Mouse (Mus musculus): Measurements from ENCODE around the gene Pinlyp. TPM values are rescaled to one million over a fixed set of nuclear protein-coding genes. Genes with fewer than 3 reads are reported as not detected.

The Pinlyp gene
- polyA plus RNA-seq, 1 experiment from 2014 or later, result not detected

DNA sequence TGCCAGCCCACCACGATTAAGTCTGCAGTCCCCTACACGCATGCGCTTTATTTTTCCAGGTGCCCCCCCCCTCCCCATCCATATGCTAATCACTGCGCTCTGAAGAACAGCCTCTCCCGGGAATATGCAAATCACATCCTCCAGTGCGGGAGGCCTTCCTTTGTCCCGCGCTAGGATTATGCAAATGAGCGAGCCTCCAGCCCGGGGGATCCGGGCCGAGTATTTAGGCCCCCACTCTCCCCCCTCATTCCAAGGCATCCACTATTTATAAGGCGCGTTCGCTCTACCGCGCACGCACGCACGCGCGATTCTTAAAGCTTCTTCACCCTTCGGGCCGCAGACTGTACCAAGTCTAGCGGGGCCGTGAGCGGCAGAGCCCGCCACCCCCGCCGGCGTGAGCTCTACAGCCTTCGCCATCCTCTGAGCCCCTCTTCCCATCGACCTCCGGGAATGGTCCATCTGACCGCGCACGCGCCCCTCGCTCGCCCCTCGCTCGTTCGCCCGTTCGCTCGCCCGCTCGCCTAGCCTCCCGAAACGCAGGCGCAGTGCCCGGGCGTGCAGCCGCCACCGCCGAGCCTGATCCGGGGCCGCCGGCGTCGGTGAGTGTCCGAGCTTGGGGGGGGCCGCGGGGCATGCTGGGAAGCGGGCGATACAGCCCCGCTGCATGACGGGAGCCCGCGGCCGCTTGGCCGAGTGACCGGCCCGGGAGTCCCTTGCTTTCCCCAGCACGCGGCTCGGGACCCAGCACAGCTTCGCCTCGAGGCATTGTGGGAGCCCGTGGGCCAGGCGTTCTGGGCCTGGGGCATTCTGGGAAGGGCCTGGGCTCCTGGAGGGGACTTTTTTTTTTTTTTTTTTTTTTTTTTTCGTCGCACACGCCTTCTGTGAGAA lies 38.8 kb downstream of the Pinlyp start, which contains the start of gene Zfp428:
Gene Zfp428, plus strand, starts transcription at position 169 of the 888 bp plus-strand sequence.
- peak within 1 kb of the TSS; percentile 96 for H3K9ac ChIP-seq (ENCODE audit: low read length)
- under 1% methylated on average over 75 of the region's 84 CpGs for WGBS
- H3K36me3 ChIP-seq (ENCODE audit: control insufficient read depth, insufficient read depth, low read length), result peaks cover 4% of the 10 kb centered on the region; the same call in 1 of the 2 replicates
- H3K4me3 ChIP-seq (ENCODE audit: control insufficient read depth in 1 of 2, insufficient read depth in 1 of 2, low read depth in 1 of 2, low read length in 2 of 2), result peak within 1 kb of the TSS; percentile 64 to 70
- H3K4me2 ChIP-seq (ENCODE audit: low read length), result peak within 1 kb of the TSS; percentile 80
- peaks cover 21% of the 10 kb centered on the region for H3K27me3 ChIP-seq (ENCODE audit: control insufficient read depth, insufficient read depth, low read length)
- peak within 1 kb of the TSS; percentile 89 to 99 for H3K27ac ChIP-seq (replicated peaks in 1 of 2; ENCODE audit: control insufficient read depth in 1 of 2, insufficient read depth in 1 of 2, low read depth in 2 of 2, low read length in 2 of 2)
- no peaks in the 10 kb centered on the region for H3K9me3 ChIP-seq (ENCODE audit: control insufficient read depth, low read length)
- ATAC-seq (ENCODE audit: insufficient number of reproducible peaks, insufficient read depth, low FRiP score, low read depth), result peak; percentile 85
- H3K4me1 ChIP-seq (ENCODE audit: control insufficient read depth in 2 of 2, insufficient read depth in 2 of 2, low read length in 2 of 2), result peaks cover 11 to 24% of the 10 kb centered on the region in 2 experiments

- Histone ChIP-seq H3K4me3 (ENCODE audit: control insufficient read depth in 1 of 2, insufficient read depth in 1 of 2, low read depth in 1 of 2, low read length in 2 of 2) (peak overlapping the region; percentile 64 to 70), H3K9ac (ENCODE audit: low read length) (peak overlapping the region; percentile 96), H3K27ac (replicated peaks in 1 of 2; ENCODE audit: control insufficient read depth in 1 of 2, insufficient read depth in 1 of 2, low read depth in 2 of 2, low read length in 2 of 2) (peak overlapping the region; percentile 89 to 99), H3K9me3 (ENCODE audit: control insufficient read depth, low read length) (no peaks in the 10 kb centered on the region), H3K4me2 (ENCODE audit: low read length) (peak overlapping the region; percentile 80), H3K36me3 (ENCODE audit: control insufficient read depth, insufficient read depth, low read length) (peaks cover 4% of the 10 kb centered on the region; the same call in 1 of the 2 replicates), H3K27me3 (ENCODE audit: control insufficient read depth, insufficient read depth, low read length) (peaks cover 27% of the 10 kb centered on the region), H3K4me1 (ENCODE audit: control insufficient read depth in 2 of 2, insufficient read depth in 2 of 2, low read length in 2 of 2) (peaks cover 11 to 24% of the 10 kb centered on the region in 2 experiments)
- under 1% methylated on average over 12 of the region's 12 CpGs for WGBS
- no peak; the same call in 1 of the 2 replicates for ATAC-seq (ENCODE audit: insufficient number of reproducible peaks, insufficient read depth, low FRiP score, low read depth)
Observed at GRCm38 (mm10) chr7:24506476-24506837, 39.5 kb downstream of the Pinlyp start.

- peaks cover 31% of the 10 kb centered on the region for H3K27me3 ChIP-seq (ENCODE audit: control insufficient read depth, insufficient read depth, low read length)
- 8% methylated on average over 3 of the region's 3 CpGs for WGBS
- peaks cover 4% of the 10 kb centered on the region; the same call in 1 of the 2 replicates for H3K36me3 ChIP-seq (ENCODE audit: control insufficient read depth, insufficient read depth, low read length)
- H3K4me3 ChIP-seq (ENCODE audit: control insufficient read depth in 1 of 2, insufficient read depth in 1 of 2, low read depth in 1 of 2, low read length in 2 of 2), result peak overlapping the region; percentile 64 to 70; a peak in 3 of 4 replicates
- ATAC-seq (ENCODE audit: insufficient number of reproducible peaks, insufficient read depth, low FRiP score, low read depth), result no peak
- peak overlapping the region; percentile 80 for H3K4me2 ChIP-seq (ENCODE audit: low read length)
- peak overlapping the region; percentile 96 for H3K9ac ChIP-seq (ENCODE audit: low read length)
- H3K9me3 ChIP-seq (ENCODE audit: control insufficient read depth, low read length), result no peaks in the 10 kb centered on the region; the same call in 1 of the 2 replicates
- H3K4me1 ChIP-seq (ENCODE audit: control insufficient read depth in 2 of 2, insufficient read depth in 2 of 2, low read length in 2 of 2), result peaks cover 11 to 24% of the 10 kb centered on the region in 2 experiments
- peak overlapping the region; percentile 89 to 99 for H3K27ac ChIP-seq (replicated peaks in 1 of 2; ENCODE audit: control insufficient read depth in 1 of 2, insufficient read depth in 1 of 2, low read depth in 2 of 2, low read length in 2 of 2)
Observed at GRCm38 (mm10) chr7:24506065-24506459, 39.9 kb downstream of the Pinlyp start.

GRCm38 (mm10) chr7:24505447-24506064 lies 40.4 kb downstream of the Pinlyp start:
- Histone ChIP-seq H3K4me3 (ENCODE audit: control insufficient read depth in 1 of 2, insufficient read depth in 1 of 2, low read depth in 1 of 2, low read length in 2 of 2) (peak overlapping the region in 1 of 2 experiments; percentile 70; a peak in 1 of 4 replicates), H3K27me3 (ENCODE audit: control insufficient read depth, insufficient read depth, low read length) (peaks cover 36% of the 10 kb centered on the region), H3K4me2 (ENCODE audit: low read length) (peak overlapping the region; percentile 80), H3K9ac (ENCODE audit: low read length) (peak overlapping the region; percentile 42; the same call in 1 of the 2 replicates), H3K9me3 (ENCODE audit: control insufficient read depth, low read length) (peaks cover 5% of the 10 kb centered on the region), H3K27ac (replicated peaks in 1 of 2; ENCODE audit: control insufficient read depth in 1 of 2, insufficient read depth in 1 of 2, low read depth in 2 of 2, low read length in 2 of 2) (peak overlapping the region; percentile 50 to 99), H3K36me3 (ENCODE audit: control insufficient read depth, insufficient read depth, low read length) (no peaks in the 10 kb centered on the region; the same call in 1 of the 2 replicates), H3K4me1 (ENCODE audit: control insufficient read depth in 2 of 2, insufficient read depth in 2 of 2, low read length in 2 of 2) (peaks cover 12 to 25% of the 10 kb centered on the region in 2 experiments)
- 27% methylated on average over 15 of the region's 15 CpGs for WGBS
- ATAC-seq (ENCODE audit: insufficient number of reproducible peaks, insufficient read depth, low FRiP score, low read depth), result no peak

- WGBS, result 21% methylated on average over 4 of the region's 4 CpGs
- no peak overlapping the region for H3K27ac ChIP-seq (replicated peaks in 1 of 2; ENCODE audit: control insufficient read depth in 1 of 2, insufficient read depth in 1 of 2, low read depth in 2 of 2, low read length in 2 of 2)
- no peak for ATAC-seq (ENCODE audit: insufficient number of reproducible peaks, insufficient read depth, low FRiP score, low read depth)
- H3K4me1 ChIP-seq (ENCODE audit: control insufficient read depth in 2 of 2, insufficient read depth in 2 of 2, low read length in 2 of 2), result peaks cover 17 to 31% of the 10 kb centered on the region in 2 experiments
- H3K9me3 ChIP-seq (ENCODE audit: control insufficient read depth, low read length), result peaks cover 5% of the 10 kb centered on the region
- H3K9ac ChIP-seq (ENCODE audit: low read length), result no peak overlapping the region
- no peak overlapping the region for H3K4me3 ChIP-seq (ENCODE audit: control insufficient read depth in 1 of 2, insufficient read depth in 1 of 2, low read depth in 1 of 2, low read length in 2 of 2)
- H3K27me3 ChIP-seq (ENCODE audit: control insufficient read depth, insufficient read depth, low read length), result peaks cover 43% of the 10 kb centered on the region
- H3K4me2 ChIP-seq (ENCODE audit: low read length), result no peak overlapping the region
- H3K36me3 ChIP-seq (ENCODE audit: control insufficient read depth, insufficient read depth, low read length), result no peaks in the 10 kb centered on the region
Observed at GRCm38 (mm10) chr7:24504868-24505267, 41.0 kb downstream of the Pinlyp start.

DNA sequence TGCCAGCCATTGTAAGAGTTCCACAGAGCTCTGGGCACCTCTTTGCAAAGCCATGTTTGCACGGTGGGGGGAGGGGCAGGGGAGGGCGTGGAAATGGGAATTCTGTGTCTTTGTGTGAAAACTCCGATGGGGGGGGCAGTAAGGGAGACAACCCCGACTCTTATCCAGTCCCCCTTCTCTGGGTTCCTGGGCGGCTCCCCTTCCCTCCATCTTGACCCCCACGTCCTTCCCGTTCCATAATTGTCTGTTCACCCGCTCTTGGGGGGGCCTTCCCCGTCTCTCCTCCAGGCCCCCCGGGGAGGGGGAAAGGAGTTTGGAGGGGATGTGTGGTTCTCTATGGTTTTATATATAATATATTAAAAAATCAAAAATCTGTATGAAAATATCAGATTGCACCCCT lies 41.9 kb downstream of the Pinlyp start:
- WGBS, result 16% methylated on average over 9 of the region's 10 CpGs
- H3K4me3 ChIP-seq (ENCODE audit: control insufficient read depth in 1 of 2, insufficient read depth in 1 of 2, low read depth in 1 of 2, low read length in 2 of 2), result no peak overlapping the region
- peaks cover 18 to 31% of the 10 kb centered on the region in 2 experiments for H3K4me1 ChIP-seq (ENCODE audit: control insufficient read depth in 2 of 2, insufficient read depth in 2 of 2, low read length in 2 of 2)
- no peaks in the 10 kb centered on the region for H3K36me3 ChIP-seq (ENCODE audit: control insufficient read depth, insufficient read depth, low read length)
- peak overlapping the region; percentile 46; the same call in 1 of the 2 replicates for H3K9ac ChIP-seq (ENCODE audit: low read length)
- H3K27me3 ChIP-seq (ENCODE audit: control insufficient read depth, insufficient read depth, low read length), result peaks cover 52% of the 10 kb centered on the region
- peak overlapping the region; percentile 36 for H3K4me2 ChIP-seq (ENCODE audit: low read length)
- ATAC-seq (ENCODE audit: insufficient number of reproducible peaks, insufficient read depth, low FRiP score, low read depth), result no peak
- peaks cover 5% of the 10 kb centered on the region for H3K9me3 ChIP-seq (ENCODE audit: control insufficient read depth, low read length)
- H3K27ac ChIP-seq (replicated peaks in 1 of 2; ENCODE audit: control insufficient read depth in 1 of 2, insufficient read depth in 1 of 2, low read depth in 2 of 2, low read length in 2 of 2), result no peak overlapping the region

- H3K27ac ChIP-seq (replicated peaks in 1 of 2; ENCODE audit: control insufficient read depth in 1 of 2, insufficient read depth in 1 of 2, low read depth in 2 of 2, low read length in 2 of 2), result no peak overlapping the region
Observed at GRCm38 (mm10) chr7:24501492-24501891, 44.4 kb downstream of the Pinlyp start.

More at GRCm38 (mm10) chr7:24501492-24501891, 44.4 kb downstream of the Pinlyp start:
- no peak overlapping the region for H3K9ac ChIP-seq (ENCODE audit: low read length)
- H3K4me3 ChIP-seq (ENCODE audit: control insufficient read depth in 1 of 2, insufficient read depth in 1 of 2, low read depth in 1 of 2, low read length in 2 of 2), result no peak overlapping the region
- no peak for ATAC-seq (ENCODE audit: insufficient number of reproducible peaks, insufficient read depth, low FRiP score, low read depth)
- peaks cover 5% of the 10 kb centered on the region for H3K9me3 ChIP-seq (ENCODE audit: control insufficient read depth, low read length)
- peaks cover 67% of the 10 kb centered on the region for H3K27me3 ChIP-seq (ENCODE audit: control insufficient read depth, insufficient read depth, low read length)
- H3K36me3 ChIP-seq (ENCODE audit: control insufficient read depth, insufficient read depth, low read length), result no peaks in the 10 kb centered on the region
- WGBS, result 37% methylated on average over 21 of the region's 21 CpGs
- H3K4me1 ChIP-seq (ENCODE audit: control insufficient read depth in 2 of 2, insufficient read depth in 2 of 2, low read length in 2 of 2), result peaks cover 17 to 31% of the 10 kb centered on the region in 2 experiments
- H3K4me2 ChIP-seq (ENCODE audit: low read length), result no peak overlapping the region

Measured in heart, embryonic 14.5 days (tissue).